Mouse (Mus musculus): ENCODE results near the gene Myrip.

DNA sequence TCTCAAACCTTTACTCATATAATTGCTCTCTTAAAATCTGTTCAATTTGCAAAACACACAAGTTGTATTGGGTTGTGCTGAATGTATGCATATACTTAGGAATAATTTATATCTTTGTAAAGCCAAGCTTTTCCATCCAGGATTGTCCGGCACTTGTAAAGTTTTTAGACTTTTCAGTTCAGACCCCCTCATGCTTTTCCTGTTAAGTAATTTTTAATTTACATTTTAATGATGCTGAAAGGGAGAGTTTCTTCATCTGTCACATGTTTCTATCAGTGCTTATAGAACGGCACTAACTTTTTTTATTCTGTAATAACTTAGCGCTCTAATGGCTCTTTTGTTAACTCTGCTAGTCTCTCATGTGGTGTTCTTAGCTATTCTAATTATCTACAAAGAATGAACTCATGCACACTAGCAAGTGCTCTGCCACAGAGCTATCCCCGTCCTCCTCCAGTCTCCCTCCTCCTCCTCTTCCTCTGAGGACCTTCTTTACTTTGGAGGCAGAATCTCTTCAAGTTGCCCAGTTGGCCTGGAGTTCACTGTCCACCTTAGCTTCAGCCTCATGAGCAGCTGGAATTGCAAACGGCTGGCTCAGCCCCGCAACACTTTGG, 136.1 kb downstream of the Myrip start:
- TF ChIP-seq POLR2A (IDR thresholded peaks at IDR 0.05; ENCODE audit: low read depth, low read length): no peak
- TF ChIP-seq CTCF (IDR thresholded peaks at IDR 0.05; ENCODE audit: extremely low read depth, insufficient read length, insufficient replicate concordance, low read depth, low read length): no peak
